Mouse (Mus musculus) A20 (cell line): ENCODE data around the gene Fars2.

Source experiments
- DNase-seq: peaks from one replicate; pipeline ENCODE4 v3.0.0-alpha.2; 2011; ENCODE audit warnings: low read depth, low spot score

Fars2 gene

GRCm38 (mm10) chr13:36562447-36563441 is 445.5 kb downstream of the Fars2 start:
- no peak for DNase-seq

GRCm38 (mm10) chr13:36564764-36565315 is 447.6 kb downstream of the Fars2 start:
- DNase-seq = no peak

GRCm38 (mm10) chr13:36576781-36577180 is 459.6 kb downstream of the Fars2 start:
- no peak for DNase-seq

- no peak for DNase-seq
Observed at GRCm38 (mm10) chr13:36577916-36578568, 460.8 kb downstream of the Fars2 start.

- DNase-seq = no peak
Observed at GRCm38 (mm10) chr13:36578569-36579333, 461.5 kb downstream of the Fars2 start.

- no peak for DNase-seq
Observed at GRCm38 (mm10) chr13:36582406-36583070, 465.3 kb downstream of the Fars2 start.

- no peak for DNase-seq
Observed at GRCm38 (mm10) chr13:36583481-36584151, 466.4 kb downstream of the Fars2 start.

- no peak for DNase-seq
Observed at GRCm38 (mm10) chr13:36584197-36584596, 467.0 kb downstream of the Fars2 start.

GRCm38 (mm10) chr13:36589092-36589491 is 471.9 kb downstream of the Fars2 start:
- DNase-seq = no peak

GRCm38 (mm10) chr13:36592291-36592690 is 475.1 kb downstream of the Fars2 start:
- DNase-seq = no peak

- DNase-seq = no peak
Observed at GRCm38 (mm10) chr13:36606717-36607116, 489.5 kb downstream of the Fars2 start.

GRCm38 (mm10) chr13:36607871-36608270 is 490.7 kb downstream of the Fars2 start:
- no peak for DNase-seq

- DNase-seq = no peak
Observed at GRCm38 (mm10) chr13:36610426-36610825, 493.2 kb downstream of the Fars2 start.

- no peak for DNase-seq
Observed at GRCm38 (mm10) chr13:36612785-36613750, 495.9 kb downstream of the Fars2 start.

- DNase-seq = no peak
Observed at GRCm38 (mm10) chr13:36620498-36621332, 503.5 kb downstream of the Fars2 start.

- DNase-seq = no peak
Observed at GRCm38 (mm10) chr13:36621333-36621659, 504.1 kb downstream of the Fars2 start.

GRCm38 (mm10) chr13:36623556-36623955 is 506.3 kb downstream of the Fars2 start:
- no peak for DNase-seq

GRCm38 (mm10) chr13:36629154-36629553 is 511.9 kb downstream of the Fars2 start:
- DNase-seq = no peak

- DNase-seq = no peak
Observed at GRCm38 (mm10) chr13:36648257-36648656, 531.0 kb downstream of the Fars2 start.
